Mouse (Mus musculus): ENCODE measurements at regions not wholly inside any gene's neighbourhood (a gene's known extent, or its start where the extent isn't known, plus 50 kb on each side); places are given as distances from the start of the nearest gene placed in this dataset.

GRCm38 (mm10) chr12:73428171-73428570 lies 118.0 kb downstream of the Tmem30b start:
- TF ChIP-seq POLR2A (IDR thresholded peaks at IDR 0.05; ENCODE audit: borderline replicate concordance, low read depth, low read length), result no peak
- no peak for TF ChIP-seq CTCF (IDR thresholded peaks at IDR 0.05; ENCODE audit: low read depth, low read length)
- Histone ChIP-seq H3K27ac (ENCODE audit: insufficient read depth, low read depth, low read length) (no peak overlapping the region), H3K4me3 (ENCODE audit: insufficient read depth, low read length) (no peak overlapping the region), H3K4me1 (ENCODE audit: control insufficient read depth, insufficient read depth, low read length) (no peaks in the 10 kb centered on the region)

- no peak overlapping the region for H3K4me3 ChIP-seq (ENCODE audit: insufficient read depth, low read length)
- TF ChIP-seq POLR2A (IDR thresholded peaks at IDR 0.05; ENCODE audit: borderline replicate concordance, low read depth, low read length) (no peak), CTCF (IDR thresholded peaks at IDR 0.05; ENCODE audit: low read depth, low read length) (no peak)
- H3K27ac ChIP-seq (ENCODE audit: insufficient read depth, low read depth, low read length), result no peak overlapping the region
- H3K4me1 ChIP-seq (ENCODE audit: control insufficient read depth, insufficient read depth, low read length), result no peaks in the 10 kb centered on the region
These were observed 121.4 kb downstream of the Tmem30b start for GRCm38 (mm10) chr12:73424814-73425213.

GRCm38 (mm10) chr12:73417101-73417500 lies 129.1 kb downstream of the Tmem30b start:
- H3K27ac ChIP-seq (ENCODE audit: insufficient read depth, low read depth, low read length), result no peak overlapping the region
- H3K4me1 ChIP-seq (ENCODE audit: control insufficient read depth, insufficient read depth, low read length), result no peaks in the 10 kb centered on the region
- no peak overlapping the region for H3K4me3 ChIP-seq (ENCODE audit: insufficient read depth, low read length)
- TF ChIP-seq POLR2A (IDR thresholded peaks at IDR 0.05; ENCODE audit: borderline replicate concordance, low read depth, low read length) (no peak), CTCF (IDR thresholded peaks at IDR 0.05; ENCODE audit: low read depth, low read length) (no peak)

DNA sequence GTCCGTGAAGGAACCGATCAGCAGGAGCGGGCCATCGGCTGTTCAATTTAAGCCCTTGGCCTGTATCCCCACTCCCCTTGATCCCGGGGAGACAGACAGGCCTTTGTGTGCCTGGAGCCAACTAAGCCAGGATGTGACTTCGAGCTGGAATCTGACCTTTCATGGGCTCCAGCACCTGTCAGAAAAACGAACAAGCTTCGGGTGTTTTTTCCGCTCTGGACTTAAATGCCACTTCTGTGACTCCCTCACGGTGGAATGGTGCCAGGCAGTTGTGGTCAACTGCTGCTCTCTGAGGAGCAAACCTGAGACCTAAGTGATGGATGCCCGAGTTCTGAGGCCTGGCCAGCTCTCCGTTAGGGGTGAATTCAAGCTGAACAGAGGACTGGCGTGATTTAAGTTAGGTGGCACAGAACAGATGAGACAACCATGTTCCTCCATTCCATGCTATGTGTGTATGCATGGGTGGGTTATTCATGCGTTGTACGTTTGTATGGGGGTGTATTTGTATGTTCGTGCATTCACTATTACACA lies 129.8 kb downstream of the Tmem30b start:
- Histone ChIP-seq H3K4me3 (ENCODE audit: insufficient read depth, low read length) (no peak overlapping the region), H3K27ac (ENCODE audit: insufficient read depth, low read depth, low read length) (no peak overlapping the region), H3K4me1 (ENCODE audit: control insufficient read depth, insufficient read depth, low read length) (no peaks in the 10 kb centered on the region)
- no peak for TF ChIP-seq CTCF (IDR thresholded peaks at IDR 0.05; ENCODE audit: low read depth, low read length)
- no peak for TF ChIP-seq POLR2A (IDR thresholded peaks at IDR 0.05; ENCODE audit: borderline replicate concordance, low read depth, low read length)

DNA sequence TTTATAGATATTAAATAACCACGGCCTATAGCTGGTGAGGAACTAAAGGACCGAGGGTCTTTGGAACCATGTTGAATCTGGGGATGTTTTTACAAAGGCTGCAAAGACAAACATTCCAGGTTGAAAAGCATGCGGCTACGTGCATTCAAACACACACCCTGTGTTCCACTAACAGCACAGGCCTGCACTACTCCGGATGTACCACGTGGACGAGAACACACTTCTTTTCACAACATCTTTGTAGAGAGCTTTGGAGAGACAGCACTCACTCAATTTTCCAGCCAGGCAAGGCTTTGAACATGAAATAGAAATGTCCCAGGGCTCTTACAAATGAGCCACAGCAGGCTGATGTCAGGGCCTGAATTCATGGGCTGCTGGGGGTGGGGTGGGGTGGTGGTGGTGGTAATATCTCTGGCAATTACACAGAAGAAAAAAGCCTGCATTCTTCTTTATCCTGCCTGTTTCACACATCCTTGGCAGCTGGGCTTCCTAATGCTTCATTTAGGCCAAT lies 129.3 kb downstream of the Slc38a6 start:
- H3K4me1 ChIP-seq (ENCODE audit: control insufficient read depth, insufficient read depth, low read length), result no peaks in the 10 kb centered on the region
- TF ChIP-seq POLR2A (IDR thresholded peaks at IDR 0.05; ENCODE audit: borderline replicate concordance, low read depth, low read length) (no peak), CTCF (IDR thresholded peaks at IDR 0.05; ENCODE audit: low read depth, low read length) (no peak)
- H3K27ac ChIP-seq (ENCODE audit: insufficient read depth, low read depth, low read length), result no peak overlapping the region
- H3K4me3 ChIP-seq (ENCODE audit: insufficient read depth, low read length), result no peak overlapping the region

- Histone ChIP-seq H3K4me3 (ENCODE audit: insufficient read depth, low read length) (no peak overlapping the region), H3K4me1 (ENCODE audit: control insufficient read depth, insufficient read depth, low read length) (no peaks in the 10 kb centered on the region), H3K27ac (ENCODE audit: insufficient read depth, low read depth, low read length) (no peak overlapping the region)
- TF ChIP-seq POLR2A (IDR thresholded peaks at IDR 0.05; ENCODE audit: borderline replicate concordance, low read depth, low read length) (no peak), CTCF (IDR thresholded peaks at IDR 0.05; ENCODE audit: low read depth, low read length) (no peak)
These were observed 127.0 kb downstream of the Slc38a6 start for GRCm38 (mm10) chr12:73413439-73414196.

- H3K4me3 ChIP-seq (ENCODE audit: insufficient read depth, low read length), result no peak overlapping the region
- no peaks in the 10 kb centered on the region for H3K4me1 ChIP-seq (ENCODE audit: control insufficient read depth, insufficient read depth, low read length)
- TF ChIP-seq POLR2A (IDR thresholded peaks at IDR 0.05; ENCODE audit: borderline replicate concordance, low read depth, low read length), result no peak
- TF ChIP-seq CTCF (IDR thresholded peaks at IDR 0.05; ENCODE audit: low read depth, low read length), result no peak
- no peak overlapping the region for H3K27ac ChIP-seq (ENCODE audit: insufficient read depth, low read depth, low read length)
These were observed 125.9 kb downstream of the Slc38a6 start for GRCm38 (mm10) chr12:73412500-73412899.

GRCm38 (mm10) chr12:73410924-73411323 lies 124.3 kb downstream of the Slc38a6 start:
- no peaks in the 10 kb centered on the region for H3K4me1 ChIP-seq (ENCODE audit: control insufficient read depth, insufficient read depth, low read length)
- TF ChIP-seq POLR2A (IDR thresholded peaks at IDR 0.05; ENCODE audit: borderline replicate concordance, low read depth, low read length), result no peak
- TF ChIP-seq CTCF (IDR thresholded peaks at IDR 0.05; ENCODE audit: low read depth, low read length), result no peak
- H3K27ac ChIP-seq (ENCODE audit: insufficient read depth, low read depth, low read length), result no peak overlapping the region
- H3K4me3 ChIP-seq (ENCODE audit: insufficient read depth, low read length), result no peak overlapping the region

- TF ChIP-seq POLR2A (IDR thresholded peaks at IDR 0.05; ENCODE audit: borderline replicate concordance, low read depth, low read length) (no peak), CTCF (IDR thresholded peaks at IDR 0.05; ENCODE audit: low read depth, low read length) (no peak)
- H3K27ac ChIP-seq (ENCODE audit: insufficient read depth, low read depth, low read length), result no peak overlapping the region
- H3K4me3 ChIP-seq (ENCODE audit: insufficient read depth, low read length), result no peak overlapping the region
- H3K4me1 ChIP-seq (ENCODE audit: control insufficient read depth, insufficient read depth, low read length), result no peaks in the 10 kb centered on the region
These were observed 123.0 kb downstream of the Slc38a6 start for GRCm38 (mm10) chr12:73409481-73410085.

- Histone ChIP-seq H3K4me1 (ENCODE audit: control insufficient read depth, insufficient read depth, low read length) (no peaks in the 10 kb centered on the region), H3K4me3 (ENCODE audit: insufficient read depth, low read length) (no peak overlapping the region), H3K27ac (ENCODE audit: insufficient read depth, low read depth, low read length) (no peak overlapping the region)
- no peak for TF ChIP-seq POLR2A (IDR thresholded peaks at IDR 0.05; ENCODE audit: borderline replicate concordance, low read depth, low read length)
- TF ChIP-seq CTCF (IDR thresholded peaks at IDR 0.05; ENCODE audit: low read depth, low read length), result no peak
These were observed 122.0 kb downstream of the Slc38a6 start for GRCm38 (mm10) chr12:73408614-73409013.

Measured in bone marrow macrophage, adult 2 months (primary cell).